Mouse (Mus musculus): Measurements from ENCODE around the gene Hmgb1.
"Not testable (repeated sequence)": the region's sequence is repeated elsewhere in the genome, so short reads cannot be mapped to it uniquely, and the experiment has no call there.

Gene Hmgb1

GRCm38 (mm10) chr5:149147386-149148000 is 36.8 kb downstream of the Hmgb1 start:
- no peak for DNase-seq (ENCODE audit: low read depth, low spot score)

- DNase-seq (ENCODE audit: low read depth, low spot score): no peak
Observed at GRCm38 (mm10) chr5:149146691-149147090, 37.6 kb downstream of the Hmgb1 start.

- DNase-seq (ENCODE audit: low read depth, low spot score): no peak
Observed at GRCm38 (mm10) chr5:149143766-149144375, 40.4 kb downstream of the Hmgb1 start.

GRCm38 (mm10) chr5:149141155-149141554 is 43.1 kb downstream of the Hmgb1 start:
- DNase-seq (ENCODE audit: low read depth, low spot score): not testable (repeated sequence)

- DNase-seq (ENCODE audit: low read depth, low spot score): no peak
Observed at GRCm38 (mm10) chr5:149140336-149140735, 44.0 kb downstream of the Hmgb1 start.

GRCm38 (mm10) chr5:149138087-149138486 is 46.2 kb downstream of the Hmgb1 start:
- DNase-seq (ENCODE audit: low read depth, low spot score): not testable (repeated sequence)

- DNase-seq (ENCODE audit: low read depth, low spot score): no peak
Observed at GRCm38 (mm10) chr5:149137447-149137846, 46.8 kb downstream of the Hmgb1 start.

GRCm38 (mm10) chr5:149136933-149137365 is 47.3 kb downstream of the Hmgb1 start:
- no peak for DNase-seq (ENCODE audit: low read depth, low spot score)

GRCm38 (mm10) chr5:149135455-149136354 is 48.6 kb downstream of the Hmgb1 start:
- DNase-seq (ENCODE audit: low read depth, low spot score): no peak

GRCm38 (mm10) chr5:149134751-149135454 is 49.4 kb downstream of the Hmgb1 start:
- DNase-seq (ENCODE audit: low read depth, low spot score): no peak

- no peak for DNase-seq (ENCODE audit: low read depth, low spot score)
Observed at GRCm38 (mm10) chr5:149128473-149128872, 55.8 kb downstream of the Hmgb1 start.

GRCm38 (mm10) chr5:149123795-149124194 is 60.5 kb downstream of the Hmgb1 start:
- DNase-seq (ENCODE audit: low read depth, low spot score): no peak

GRCm38 (mm10) chr5:149119341-149119881 is 64.9 kb downstream of the Hmgb1 start:
- no peak for DNase-seq (ENCODE audit: low read depth, low spot score)

- no peak for DNase-seq (ENCODE audit: low read depth, low spot score)
Observed at GRCm38 (mm10) chr5:149117815-149118547, 66.3 kb downstream of the Hmgb1 start.

- no peak for DNase-seq (ENCODE audit: low read depth, low spot score)
Observed at GRCm38 (mm10) chr5:149114587-149114986, 69.7 kb downstream of the Hmgb1 start.

GRCm38 (mm10) chr5:149114034-149114433 is 70.3 kb downstream of the Hmgb1 start:
- no peak for DNase-seq (ENCODE audit: low read depth, low spot score)

- no peak for DNase-seq (ENCODE audit: low read depth, low spot score)
Observed at GRCm38 (mm10) chr5:149113439-149113838, 70.8 kb downstream of the Hmgb1 start.

GRCm38 (mm10) chr5:149112559-149112958 is 71.7 kb downstream of the Hmgb1 start:
- DNase-seq (ENCODE audit: low read depth, low spot score): no peak

- no peak for DNase-seq (ENCODE audit: low read depth, low spot score)
Observed at GRCm38 (mm10) chr5:149109220-149109619, 75.1 kb downstream of the Hmgb1 start.

GRCm38 (mm10) chr5:149108178-149108577 is 76.1 kb downstream of the Hmgb1 start:
- DNase-seq (ENCODE audit: low read depth, low spot score): no peak

- DNase-seq (ENCODE audit: low read depth, low spot score): no peak
Observed at GRCm38 (mm10) chr5:149107566-149107965, 76.7 kb downstream of the Hmgb1 start.
